Mouse (Mus musculus) stomach, postnatal 0 days (tissue): ENCODE results near the gene Ush2a. TPM values are rescaled to one million over a fixed set of nuclear protein-coding genes. Genes with fewer than 3 reads are reported as not detected.

Experiments used
- ATAC-seq: fragments of 200-750 bp; cut with Nextera tagmentation; 2 replicates; pipeline ENCODE4 v1.8.0; 2017; ENCODE audit not compliant: low FRiP score, low TSS enrichment
- DNase-seq: peaks from one replicate; pipeline ENCODE4 v3.0.0-alpha.2; 2016; ENCODE audit warnings: low spot score
- H3K27ac ChIP-seq: fragments of 300-500 bp; sonication (generic); replicated peaks from 2 replicates; pipeline ENCODE4 v1.5.1; 2014; ENCODE audit warnings: mild to moderate bottlenecking, control low read depth
- H3K27me3 ChIP-seq: fragments of 300-500 bp; sonication (generic); 2 replicates; pipeline ENCODE4 v1.6.1; 2014; ENCODE audit warnings: low read length; ENCODE audit not compliant: control insufficient read depth, insufficient read depth
- H3K36me3 ChIP-seq: fragments of 300-500 bp; sonication (generic); 2 replicates; pipeline ENCODE4 v1.6.1; 2014; ENCODE audit warnings: low read length, mixed read lengths; ENCODE audit not compliant: control insufficient read depth, insufficient read depth
- H3K4me1 ChIP-seq: fragments of 300-500 bp; sonication (generic); replicated peaks from 2 replicates; pipeline ENCODE4 v1.6.1; 2014; ENCODE audit warnings: antibody characterized with exemption; ENCODE audit not compliant: control insufficient read depth, insufficient read depth
- H3K4me2 ChIP-seq: fragments of 300-500 bp; sonication (generic); replicated peaks from 2 replicates; pipeline ENCODE4 v1.6.1; 2014; ENCODE audit warnings: low read depth, mild to moderate bottlenecking, control low read depth, moderate library complexity
- H3K4me3 ChIP-seq: fragments of 300-500 bp; sonication (generic); 2 replicates; pipeline ENCODE4 v1.5.1; 2014; ENCODE audit warnings: low read depth, low read length, control low read depth
- H3K9ac ChIP-seq: fragments of 300-500 bp; sonication (generic); 2 replicates; pipeline ENCODE4 v1.6.1; 2014; ENCODE audit warnings: mild to moderate bottlenecking, low read length, control low read depth, mixed read lengths
- H3K9me3 ChIP-seq: fragments of 300-500 bp; sonication (generic); 2 replicates; pipeline ENCODE4 v1.6.1; 2016; ENCODE audit warnings: low read length; ENCODE audit not compliant: control insufficient read depth
- CTCF ChIP-seq: IDR thresholded peaks from 2 replicates; pipeline ENCODE4 v1.5.1; 2016; ENCODE audit warnings: antibody characterized with exemption, low read depth, mild to moderate bottlenecking, moderate library complexity
- EP300 ChIP-seq: optimal IDR thresholded peaks from 2 replicates; pipeline ENCODE3; 2016; ENCODE audit warnings: antibody characterized with exemption
- WGBS: fragments of 180-500 bp; shearing (Covaris S2); extraction: QIAGEN DNeasy Blood & Tissue Kit; methylation state at CpG from one replicate; pipeline ENCODE4 v1.1.7; 2014; 5-methylcytosine and 5-hydroxymethylcytosine counted together
- polyA plus RNA-seq: library from polyadenylated mRNA; unstranded; fragments of >200 nt; fragmentation: Nextera tagmentation; extraction: Ambion mirVana; gene quantifications from 2 replicates; pipeline ENCODE4 v1.2.1, GENCODE M21; 2015

Gene Ush2a
- polyA plus RNA-seq, 1 experiment from 2014 or later, result not detected

GRCm38 (mm10) chr1:188734741-188735266 lies 473.0 kb downstream of the Ush2a start:
- H3K27me3 ChIP-seq, result no peaks in the 10 kb centered on the region
- no peak for ATAC-seq
- 54% methylated on average over 7 of the region's 7 CpGs for WGBS
- no peak overlapping the region for H3K9ac ChIP-seq
- H3K4me3 ChIP-seq, result no peak overlapping the region
- H3K4me1 ChIP-seq, result no peaks in the 10 kb centered on the region
- no peaks in the 10 kb centered on the region for H3K9me3 ChIP-seq
- no peak for DNase-seq
- H3K36me3 ChIP-seq, result no peaks in the 10 kb centered on the region
- H3K27ac ChIP-seq, result no peak overlapping the region
- no peak overlapping the region for H3K4me2 ChIP-seq
- TF ChIP-seq EP300 (no peak), CTCF (no peak)

- ATAC-seq (no peak), DNase-seq (no peak)
- no peaks in the 10 kb centered on the region for H3K4me1 ChIP-seq
- H3K4me2 ChIP-seq, result no peak overlapping the region
- H3K36me3 ChIP-seq, result no peaks in the 10 kb centered on the region
- H3K27me3 ChIP-seq, result no peaks in the 10 kb centered on the region
- no peak overlapping the region for H3K27ac ChIP-seq
- no peak overlapping the region for H3K4me3 ChIP-seq
- WGBS, result 34% methylated on average over 7 of the region's 7 CpGs
- TF ChIP-seq CTCF (no peak), EP300 (no peak)
- no peak overlapping the region for H3K9ac ChIP-seq
- no peaks in the 10 kb centered on the region for H3K9me3 ChIP-seq
Measured at GRCm38 (mm10) chr1:188742971-188743370, 481.1 kb downstream of the Ush2a start.

DNA sequence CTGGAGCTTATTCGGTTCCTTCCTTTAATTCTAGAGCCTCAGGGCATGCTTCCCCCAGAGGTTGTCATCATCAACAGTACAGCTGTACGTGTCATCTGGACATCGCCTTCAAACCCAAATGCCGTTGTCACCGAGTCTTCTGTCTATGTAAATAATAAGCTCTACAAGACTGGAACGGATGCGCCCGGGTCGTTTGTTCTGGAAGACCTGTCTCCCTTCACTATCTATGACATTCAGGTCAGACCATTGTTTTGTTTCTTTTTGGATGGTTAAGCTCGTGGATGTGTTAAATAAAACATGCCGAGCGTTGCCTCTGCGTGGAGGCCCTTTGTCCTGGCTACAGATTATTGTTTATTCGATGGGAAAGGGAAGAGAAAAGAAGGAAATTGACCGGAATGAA lies 493.2 kb downstream of the Ush2a start:
- Histone ChIP-seq H3K27me3 (no peaks in the 10 kb centered on the region), H3K4me1 (no peaks in the 10 kb centered on the region), H3K9me3 (no peaks in the 10 kb centered on the region), H3K36me3 (no peaks in the 10 kb centered on the region), H3K27ac (no peak overlapping the region), H3K9ac (no peak overlapping the region), H3K4me2 (no peak overlapping the region), H3K4me3 (no peak overlapping the region)
- ATAC-seq (no peak), DNase-seq (no peak)
- 63% methylated on average over 15 of the region's 15 CpGs for WGBS
- TF ChIP-seq EP300, result no peak
- TF ChIP-seq CTCF, result no peak

DNA sequence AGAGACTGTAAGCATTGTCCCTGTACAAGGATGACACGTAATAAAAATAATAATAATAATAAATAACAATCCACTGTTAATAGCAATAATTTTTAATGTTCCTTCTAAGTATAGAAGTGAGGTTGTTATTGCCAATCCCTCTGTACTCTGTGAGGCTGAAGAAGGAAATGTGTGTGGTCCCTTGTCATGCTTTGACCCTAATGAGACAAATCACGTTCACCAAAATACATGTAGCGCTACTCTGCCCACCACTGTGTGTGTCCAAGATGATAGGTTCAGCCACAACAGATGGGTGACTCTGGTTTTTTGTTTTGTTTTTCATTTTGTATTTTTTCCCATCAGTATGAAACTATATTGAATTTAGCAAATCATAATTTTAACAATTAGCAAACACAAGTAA lies 498.7 kb downstream of the Ush2a start:
- no peak overlapping the region for H3K27ac ChIP-seq
- no peaks in the 10 kb centered on the region for H3K4me1 ChIP-seq
- no peaks in the 10 kb centered on the region for H3K27me3 ChIP-seq
- H3K9ac ChIP-seq, result no peak overlapping the region
- 65% methylated on average over 3 of the region's 3 CpGs for WGBS
- no peak for DNase-seq
- no peaks in the 10 kb centered on the region for H3K36me3 ChIP-seq
- no peak for ATAC-seq
- H3K4me2 ChIP-seq, result no peak overlapping the region
- no peak overlapping the region for H3K4me3 ChIP-seq
- no peaks in the 10 kb centered on the region for H3K9me3 ChIP-seq
- TF ChIP-seq EP300 (no peak), CTCF (no peak)

DNA sequence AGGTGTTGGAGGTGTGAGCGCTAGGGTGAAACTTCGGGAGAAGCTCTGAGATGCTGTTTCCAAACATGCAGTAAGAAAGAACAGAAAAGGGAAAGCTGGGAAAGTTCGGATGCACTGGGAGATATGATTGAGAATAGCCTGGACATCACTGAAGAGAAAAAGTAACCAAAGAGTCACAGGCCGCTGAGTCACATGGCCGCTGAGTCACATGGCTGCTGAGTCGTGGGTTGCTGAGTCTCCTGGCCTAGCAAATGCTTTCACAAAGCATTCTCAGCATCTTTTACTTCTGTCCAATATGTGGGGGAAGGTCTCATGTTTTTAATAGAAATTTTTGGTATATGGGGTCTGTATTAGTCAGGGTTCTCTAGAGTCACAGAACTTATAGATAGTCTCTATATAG lies 500.6 kb downstream of the Ush2a start:
- no peaks in the 10 kb centered on the region for H3K4me1 ChIP-seq
- 82% methylated on average over 6 of the region's 6 CpGs for WGBS
- H3K27ac ChIP-seq, result no peak overlapping the region
- H3K4me2 ChIP-seq, result no peak overlapping the region
- ATAC-seq (no peak), DNase-seq (no peak)
- H3K9me3 ChIP-seq, result no peaks in the 10 kb centered on the region
- TF ChIP-seq EP300 (no peak), CTCF (no peak)
- H3K27me3 ChIP-seq, result no peaks in the 10 kb centered on the region
- no peak overlapping the region for H3K4me3 ChIP-seq
- H3K36me3 ChIP-seq, result no peaks in the 10 kb centered on the region
- H3K9ac ChIP-seq, result no peak overlapping the region

DNA sequence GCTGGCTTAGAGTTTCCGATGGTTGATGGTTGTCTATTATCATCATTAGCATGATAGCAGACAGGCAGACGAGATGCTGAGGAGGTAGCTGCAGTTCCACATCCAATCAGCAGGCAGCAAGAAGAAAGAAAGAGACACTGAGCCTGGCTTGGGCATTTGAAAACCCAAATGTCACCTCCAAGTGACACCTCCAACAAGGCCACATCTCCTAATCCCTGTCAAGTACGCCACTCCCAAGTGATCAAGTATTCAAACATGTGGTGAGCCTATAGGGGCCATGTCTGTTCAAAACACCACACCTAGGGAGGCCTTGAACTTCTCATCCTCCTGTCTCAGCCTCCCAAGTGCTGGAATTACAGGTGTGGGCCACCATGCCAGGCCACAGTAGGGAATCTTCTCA lies 501.9 kb downstream of the Ush2a start:
- DNase-seq (no peak), ATAC-seq (no peak)
- WGBS, result 81% methylated on average over 3 of the region's 3 CpGs
- Histone ChIP-seq H3K4me1 (no peaks in the 10 kb centered on the region), H3K9me3 (no peaks in the 10 kb centered on the region), H3K4me3 (no peak overlapping the region), H3K9ac (no peak overlapping the region), H3K36me3 (no peaks in the 10 kb centered on the region), H3K4me2 (no peak overlapping the region), H3K27ac (no peak overlapping the region), H3K27me3 (no peaks in the 10 kb centered on the region)
- TF ChIP-seq CTCF, result no peak
- no peak for TF ChIP-seq EP300
